Mouse (Mus musculus): ENCODE results near the gene Hs3st4.

The Hs3st4 gene

GRCm38 (mm10) chr7:124136133-124136532 lies 153.5 kb downstream of the Hs3st4 start:
- no peak for DNase-seq (ENCODE audit: low read depth in 2 of 2, low spot score in 2 of 2)

GRCm38 (mm10) chr7:124141229-124141628 lies 158.6 kb downstream of the Hs3st4 start:
- DNase-seq (ENCODE audit: low read depth in 2 of 2, low spot score in 2 of 2) = no peak

GRCm38 (mm10) chr7:124150901-124151300 lies 168.2 kb downstream of the Hs3st4 start:
- no peak for DNase-seq (ENCODE audit: low read depth in 2 of 2, low spot score in 2 of 2)

- no peak for DNase-seq (ENCODE audit: low read depth in 2 of 2, low spot score in 2 of 2)
Observed at GRCm38 (mm10) chr7:124163301-124163700, 180.6 kb downstream of the Hs3st4 start.

GRCm38 (mm10) chr7:124166229-124166628 lies 183.6 kb downstream of the Hs3st4 start:
- no peak for DNase-seq (ENCODE audit: low read depth in 2 of 2, low spot score in 2 of 2)

GRCm38 (mm10) chr7:124168796-124169195 lies 186.1 kb downstream of the Hs3st4 start:
- DNase-seq (ENCODE audit: low read depth in 2 of 2, low spot score in 2 of 2) = no peak

GRCm38 (mm10) chr7:124170001-124170400 lies 187.3 kb downstream of the Hs3st4 start:
- no peak for DNase-seq (ENCODE audit: low read depth in 2 of 2, low spot score in 2 of 2)

GRCm38 (mm10) chr7:124171992-124172391 lies 189.3 kb downstream of the Hs3st4 start:
- no peak for DNase-seq (ENCODE audit: low read depth in 2 of 2, low spot score in 2 of 2)

GRCm38 (mm10) chr7:124180926-124181325 lies 198.3 kb downstream of the Hs3st4 start:
- no peak for DNase-seq (ENCODE audit: low read depth in 2 of 2, low spot score in 2 of 2)

GRCm38 (mm10) chr7:124184693-124185092 lies 202.0 kb downstream of the Hs3st4 start:
- no peak for DNase-seq (ENCODE audit: low read depth in 2 of 2, low spot score in 2 of 2)

GRCm38 (mm10) chr7:124198811-124199570 lies 216.3 kb downstream of the Hs3st4 start:
- no peak for DNase-seq (ENCODE audit: low read depth in 2 of 2, low spot score in 2 of 2)

- no peak for DNase-seq (ENCODE audit: low read depth in 2 of 2, low spot score in 2 of 2)
Observed at GRCm38 (mm10) chr7:124216921-124217320, 234.3 kb downstream of the Hs3st4 start.

- no peak for DNase-seq (ENCODE audit: low read depth in 2 of 2, low spot score in 2 of 2)
Observed at GRCm38 (mm10) chr7:124220556-124220955, 237.9 kb downstream of the Hs3st4 start.

- DNase-seq (ENCODE audit: low read depth in 2 of 2, low spot score in 2 of 2) = no peak
Observed at GRCm38 (mm10) chr7:124237896-124238670, 255.4 kb downstream of the Hs3st4 start.

GRCm38 (mm10) chr7:124239903-124240647 lies 257.4 kb downstream of the Hs3st4 start:
- no peak for DNase-seq (ENCODE audit: low read depth in 2 of 2, low spot score in 2 of 2)

- DNase-seq (ENCODE audit: low read depth in 2 of 2, low spot score in 2 of 2) = no peak
Observed at GRCm38 (mm10) chr7:124249838-124250237, 267.2 kb downstream of the Hs3st4 start.

GRCm38 (mm10) chr7:124250566-124250965 lies 267.9 kb downstream of the Hs3st4 start:
- DNase-seq (ENCODE audit: low read depth in 2 of 2, low spot score in 2 of 2) = no peak

- DNase-seq (ENCODE audit: low read depth in 2 of 2, low spot score in 2 of 2) = no peak
Observed at GRCm38 (mm10) chr7:124258419-124258818, 275.8 kb downstream of the Hs3st4 start.

- DNase-seq (ENCODE audit: low read depth in 2 of 2, low spot score in 2 of 2) = no peak
Observed at GRCm38 (mm10) chr7:124270734-124271133, 288.1 kb downstream of the Hs3st4 start.

- no peak for DNase-seq (ENCODE audit: low read depth in 2 of 2, low spot score in 2 of 2)
Observed at GRCm38 (mm10) chr7:124289873-124290272, 307.2 kb downstream of the Hs3st4 start.

- DNase-seq (ENCODE audit: low read depth in 2 of 2, low spot score in 2 of 2) = no peak
Observed at GRCm38 (mm10) chr7:124319451-124319850, 336.8 kb downstream of the Hs3st4 start.

GRCm38 (mm10) chr7:124335635-124336034 lies 353.0 kb downstream of the Hs3st4 start:
- DNase-seq (ENCODE audit: low read depth in 2 of 2, low spot score in 2 of 2) = no peak
